Mouse (Mus musculus): ENCODE data around the gene Pfpl. TPM values are rescaled to one million over a fixed set of nuclear protein-coding genes. Genes with fewer than 3 reads are reported as not detected.

Pfpl gene
- polyA plus RNA-seq, 1 experiment from 2014 or later, result not detected

- H3K4me3 ChIP-seq (ENCODE audit: low read depth, low read length), result no peak overlapping the region
- no peaks in the 10 kb centered on the region for H3K4me1 ChIP-seq (ENCODE audit: control insufficient read depth, insufficient read depth, low read length)
- no peak overlapping the region for H3K4me2 ChIP-seq (ENCODE audit: low read depth)
- no peaks in the 10 kb centered on the region for H3K9me3 ChIP-seq (ENCODE audit: control insufficient read depth, low read length)
- no peak overlapping the region for H3K27ac ChIP-seq (ENCODE audit: low read depth, low read length)
- H3K36me3 ChIP-seq (ENCODE audit: control insufficient read depth, insufficient read depth, low read length), result peaks cover 7% of the 10 kb centered on the region
- DNase-seq (ENCODE audit: low spot score) (no peak), ATAC-seq (ENCODE audit: insufficient read depth, low FRiP score, low TSS enrichment) (no peak)
- WGBS, result 71% methylated on average over 3 of the region's 3 CpGs
- H3K9ac ChIP-seq (ENCODE audit: low read length), result no peak overlapping the region
- no peaks in the 10 kb centered on the region for H3K27me3 ChIP-seq (ENCODE audit: control insufficient read depth, insufficient read depth, low read length)
Observed at GRCm38 (mm10) chr19:12471866-12472265, 44.2 kb downstream of the Pfpl start.

GRCm38 (mm10) chr19:12472381-12472976, 44.8 kb downstream of the Pfpl start:
- DNase-seq (ENCODE audit: low spot score) (no peak), ATAC-seq (ENCODE audit: insufficient read depth, low FRiP score, low TSS enrichment) (no peak)
- Histone ChIP-seq H3K36me3 (ENCODE audit: control insufficient read depth, insufficient read depth, low read length) (peaks cover 7% of the 10 kb centered on the region), H3K4me1 (ENCODE audit: control insufficient read depth, insufficient read depth, low read length) (no peaks in the 10 kb centered on the region), H3K27me3 (ENCODE audit: control insufficient read depth, insufficient read depth, low read length) (no peaks in the 10 kb centered on the region), H3K4me2 (ENCODE audit: low read depth) (no peak overlapping the region), H3K9me3 (ENCODE audit: control insufficient read depth, low read length) (no peaks in the 10 kb centered on the region), H3K9ac (ENCODE audit: low read length) (no peak overlapping the region), H3K4me3 (ENCODE audit: low read depth, low read length) (no peak overlapping the region), H3K27ac (ENCODE audit: low read depth, low read length) (no peak overlapping the region)
- WGBS, result 88% methylated on average over 5 of the region's 5 CpGs

DNA sequence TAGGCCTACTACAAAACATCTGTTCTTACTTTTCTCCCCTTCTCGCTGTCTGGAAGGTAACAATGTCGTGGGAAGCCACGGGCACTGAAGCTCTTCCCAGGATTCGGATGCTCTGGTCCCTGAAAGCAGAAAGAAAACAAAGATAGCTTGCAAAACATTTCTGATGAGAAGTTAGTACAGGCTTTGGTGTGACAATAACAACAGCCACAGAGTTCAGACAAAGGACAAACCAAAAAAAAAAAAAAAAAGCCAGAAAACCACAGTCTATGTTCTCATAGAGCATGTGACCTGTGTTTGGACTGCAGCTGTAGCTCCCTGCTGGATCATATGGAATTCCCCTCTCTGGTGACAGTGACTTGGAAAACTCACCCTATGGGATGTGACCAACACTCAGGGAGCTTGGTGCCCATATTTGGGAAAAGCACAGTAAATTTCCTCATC, 45.5 kb downstream of the Pfpl start:
- ATAC-seq (ENCODE audit: insufficient read depth, low FRiP score, low TSS enrichment) (no peak), DNase-seq (ENCODE audit: low spot score) (no peak)
- Histone ChIP-seq H3K4me2 (ENCODE audit: low read depth) (no peak overlapping the region), H3K4me1 (ENCODE audit: control insufficient read depth, insufficient read depth, low read length) (no peaks in the 10 kb centered on the region), H3K4me3 (ENCODE audit: low read depth, low read length) (no peak overlapping the region), H3K27ac (ENCODE audit: low read depth, low read length) (no peak overlapping the region), H3K9ac (ENCODE audit: low read length) (no peak overlapping the region), H3K9me3 (ENCODE audit: control insufficient read depth, low read length) (no peaks in the 10 kb centered on the region), H3K27me3 (ENCODE audit: control insufficient read depth, insufficient read depth, low read length) (no peaks in the 10 kb centered on the region), H3K36me3 (ENCODE audit: control insufficient read depth, insufficient read depth, low read length) (peaks cover 7% of the 10 kb centered on the region)
- 74% methylated on average over 4 of the region's 4 CpGs for WGBS

- H3K4me2 ChIP-seq (ENCODE audit: low read depth), result no peak overlapping the region
- DNase-seq (ENCODE audit: low spot score), result no peak
- no peaks in the 10 kb centered on the region for H3K9me3 ChIP-seq (ENCODE audit: control insufficient read depth, low read length)
- no peaks in the 10 kb centered on the region for H3K4me1 ChIP-seq (ENCODE audit: control insufficient read depth, insufficient read depth, low read length)
- no peak overlapping the region for H3K9ac ChIP-seq (ENCODE audit: low read length)
- no peak overlapping the region for H3K27ac ChIP-seq (ENCODE audit: low read depth, low read length)
- H3K36me3 ChIP-seq (ENCODE audit: control insufficient read depth, insufficient read depth, low read length), result peaks cover 7% of the 10 kb centered on the region; the same call in 1 of the 2 replicates
- no peaks in the 10 kb centered on the region for H3K27me3 ChIP-seq (ENCODE audit: control insufficient read depth, insufficient read depth, low read length)
- no peak overlapping the region for H3K4me3 ChIP-seq (ENCODE audit: low read depth, low read length)
- WGBS, result 92% methylated on average over 4 of the region's 4 CpGs
- no peak for ATAC-seq (ENCODE audit: insufficient read depth, low FRiP score, low TSS enrichment)
Observed at GRCm38 (mm10) chr19:12473951-12474350, 46.2 kb downstream of the Pfpl start.

DNA sequence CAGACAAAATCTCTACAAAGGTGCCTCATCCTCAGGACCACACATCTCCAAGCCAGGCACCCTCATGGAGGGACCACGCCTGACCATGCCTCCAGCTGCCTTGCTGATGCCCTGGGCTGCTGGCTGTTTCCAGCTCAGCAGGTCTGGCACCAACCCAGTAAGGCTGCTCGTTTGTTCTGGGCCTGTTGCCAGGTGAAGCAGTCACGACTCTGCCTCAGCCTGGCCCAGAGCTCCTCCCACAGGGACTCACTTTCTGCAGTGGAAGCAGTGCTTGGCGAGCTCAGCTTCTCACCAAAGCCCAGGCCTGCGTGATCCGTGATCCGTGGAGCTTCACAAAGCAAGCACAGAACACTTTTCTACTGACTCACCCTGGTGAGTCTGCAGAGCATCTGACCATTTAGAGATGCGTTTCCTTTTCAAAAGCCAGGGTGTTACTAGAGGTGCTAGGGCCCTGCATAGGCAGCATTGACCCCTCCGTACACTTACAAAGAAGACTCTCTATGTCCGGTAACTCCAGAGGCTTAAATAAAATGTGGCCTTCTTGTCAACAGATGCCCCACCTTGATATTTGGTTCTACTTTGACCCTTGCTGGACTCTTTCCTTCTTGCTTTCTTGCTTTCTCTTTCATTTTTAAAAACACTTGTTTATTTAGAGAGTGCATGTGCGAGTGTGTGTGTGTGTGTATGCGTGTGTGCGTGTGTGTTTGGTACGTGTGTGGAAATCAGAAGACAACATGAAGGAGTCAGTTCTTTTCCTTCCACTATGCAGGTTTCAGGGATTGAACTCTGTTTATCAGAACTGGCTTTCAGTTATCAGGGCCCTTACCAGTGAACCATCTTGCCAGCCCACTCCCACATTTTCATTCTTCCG, 47.9 kb downstream of the Pfpl start:
- ATAC-seq (ENCODE audit: insufficient read depth, low FRiP score, low TSS enrichment) (0 out of 2 replicates have a peak, but pooled peaks have one; percentile 38), DNase-seq (ENCODE audit: low spot score) (no peak)
- H3K9ac ChIP-seq (ENCODE audit: low read length), result no peak overlapping the region
- WGBS, result 87% methylated on average over 15 of the region's 15 CpGs
- no peaks in the 10 kb centered on the region for H3K9me3 ChIP-seq (ENCODE audit: control insufficient read depth, low read length)
- no peak overlapping the region for H3K4me3 ChIP-seq (ENCODE audit: low read depth, low read length)
- no peak overlapping the region for H3K27ac ChIP-seq (ENCODE audit: low read depth, low read length)
- no peaks in the 10 kb centered on the region for H3K27me3 ChIP-seq (ENCODE audit: control insufficient read depth, insufficient read depth, low read length)
- H3K4me1 ChIP-seq (ENCODE audit: control insufficient read depth, insufficient read depth, low read length), result no peaks in the 10 kb centered on the region
- H3K36me3 ChIP-seq (ENCODE audit: control insufficient read depth, insufficient read depth, low read length), result peaks cover 4% of the 10 kb centered on the region; the same call in 1 of the 2 replicates
- H3K4me2 ChIP-seq (ENCODE audit: low read depth), result no peak overlapping the region

GRCm38 (mm10) chr19:12476721-12477270, 49.1 kb downstream of the Pfpl start:
- DNase-seq (ENCODE audit: low spot score), result no peak
- no peak overlapping the region for H3K4me2 ChIP-seq (ENCODE audit: low read depth)
- H3K4me3 ChIP-seq (ENCODE audit: low read depth, low read length), result no peak overlapping the region
- 68% methylated on average over 5 of the region's 5 CpGs for WGBS
- H3K27ac ChIP-seq (ENCODE audit: low read depth, low read length), result no peak overlapping the region
- no peaks in the 10 kb centered on the region for H3K4me1 ChIP-seq (ENCODE audit: control insufficient read depth, insufficient read depth, low read length)
- peaks cover 4% of the 10 kb centered on the region; the same call in 1 of the 2 replicates for H3K36me3 ChIP-seq (ENCODE audit: control insufficient read depth, insufficient read depth, low read length)
- H3K27me3 ChIP-seq (ENCODE audit: control insufficient read depth, insufficient read depth, low read length), result no peaks in the 10 kb centered on the region
- no peak overlapping the region for H3K9ac ChIP-seq (ENCODE audit: low read length)
- no peaks in the 10 kb centered on the region for H3K9me3 ChIP-seq (ENCODE audit: control insufficient read depth, low read length)
- ATAC-seq (ENCODE audit: insufficient read depth, low FRiP score, low TSS enrichment), result no peak

DNA sequence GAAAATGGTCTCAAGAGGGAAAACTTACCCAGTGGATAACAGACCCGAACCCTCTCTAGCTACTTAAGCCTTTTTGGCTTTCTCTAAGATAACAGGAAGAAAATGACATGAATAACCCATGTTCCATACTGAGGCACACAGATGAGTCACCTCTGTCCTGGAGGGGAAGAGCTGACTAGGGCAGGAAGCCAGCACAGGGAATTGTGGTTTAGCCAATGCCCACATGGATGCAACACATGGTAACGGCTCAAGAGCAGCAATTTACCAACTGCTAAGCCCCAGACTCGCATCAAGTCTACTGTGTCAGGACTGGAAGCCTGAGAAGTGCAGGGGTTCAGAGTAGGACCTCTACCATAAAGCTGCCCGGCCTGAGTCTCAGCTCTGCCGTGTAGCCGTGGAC, 50.7 kb downstream of the Pfpl start:
- Histone ChIP-seq H3K36me3 (ENCODE audit: control insufficient read depth, insufficient read depth, low read length) (peaks cover 4% of the 10 kb centered on the region; the same call in 1 of the 2 replicates), H3K4me1 (ENCODE audit: control insufficient read depth, insufficient read depth, low read length) (no peaks in the 10 kb centered on the region), H3K9ac (ENCODE audit: low read length) (no peak overlapping the region), H3K27ac (ENCODE audit: low read depth, low read length) (no peak overlapping the region), H3K4me3 (ENCODE audit: low read depth, low read length) (no peak overlapping the region), H3K4me2 (ENCODE audit: low read depth) (no peak overlapping the region), H3K9me3 (ENCODE audit: control insufficient read depth, low read length) (no peaks in the 10 kb centered on the region), H3K27me3 (ENCODE audit: control insufficient read depth, insufficient read depth, low read length) (no peaks in the 10 kb centered on the region)
- WGBS, result 90% methylated on average over 6 of the region's 6 CpGs
- ATAC-seq (ENCODE audit: insufficient read depth, low FRiP score, low TSS enrichment), result no peak
- DNase-seq (ENCODE audit: low spot score), result no peak

Measured in neural tube, embryonic 11.5 days (tissue).